8 mouse cellular contexts compared by ENCODE assay signal in genomic region chr9:117356764-117357442, GRCm38 (mm10).
A peak's percentile ranks its signal among the peaks of the same experiment; 100 is the strongest.
DNase-seq lines count a peak whose midpoint lies in the region.

No protein-coding gene starts in this region.

- peaks cover 47% of the 10 kb centered on the region for H3K27me3 ChIP-seq in midbrain, embryonic 10.5 days (ENCODE audit: low read depth, poor library complexity, severe bottlenecking)

- WGBS in midbrain, embryonic 10.5 days: 10% methylated on average over 9 of the region's 9 CpGs

- peak overlapping the region; percentile 77 for H3K27ac ChIP-seq in midbrain, embryonic 10.5 days (replicated peaks)

- H3K4me3 ChIP-seq in midbrain, embryonic 10.5 days: no peak overlapping the region

- intact Hi-C loops in left cerebral cortex, postnatal 14 days (cut with DNase I): no loop called here

- H3K4me1 ChIP-seq in midbrain, embryonic 10.5 days: peaks cover 33% of the 10 kb centered on the region

- no peaks in the 10 kb centered on the region for H3K36me3 ChIP-seq in midbrain, embryonic 10.5 days

- peak; percentile 68 for DNase-seq in adrenal gland, postnatal 25 days
- DNase-seq in embryo, embryonic 9.5 days (ENCODE audit: extremely low spot score): peak; percentile 76
- DNase-seq in heart, adult 18-20 months: peak; percentile 92 to 93
- peak; percentile 87 for DNase-seq in kidney, adult 11 months
- DNase-seq in left cerebral cortex, postnatal 14 days (ENCODE audit: low spot score in 2 of 2): peak; percentile 19 to 37
- peak; percentile 87 for DNase-seq in midbrain, embryonic 10.5 days (ENCODE audit: low spot score)
- peak; percentile 28 for DNase-seq in skeletal muscle tissue, adult 2 months (ENCODE audit: low read depth, low spot score)
- no peak for DNase-seq in T-cell, adult 2 months (ENCODE audit: low spot score)

- no peaks in the 10 kb centered on the region for H3K9me3 ChIP-seq in midbrain, embryonic 10.5 days (replicated peaks)
